Mouse (Mus musculus) lung, embryonic 15.5 days (tissue): ENCODE results near the gene Mrfap1. TPM values are rescaled to one million over a fixed set of nuclear protein-coding genes. Genes with fewer than 3 reads are reported as not detected.
A peak's percentile ranks its signal among the peaks of the same experiment; 100 is the strongest.

ENCODE experiments used
- ATAC-seq: fragments of 200-750 bp; cut with Nextera tagmentation; 2 replicates; pipeline ENCODE4 v1.8.0; 2017; ENCODE audit warnings: moderate number of reproducible peaks, borderline replicate concordance; ENCODE audit not compliant: low FRiP score, low TSS enrichment; ENCODE audit errors: extremely low read depth
- H3K27ac ChIP-seq: fragments of 300-500 bp; sonication (generic); 2 replicates; pipeline ENCODE4 v1.5.1; 2015; ENCODE audit warnings: moderate library complexity, mild to moderate bottlenecking, inconsistent platforms
- H3K27me3 ChIP-seq: fragments of 300-500 bp; sonication (generic); 2 replicates; pipeline ENCODE4 v1.6.1; 2015; ENCODE audit warnings: inconsistent platforms
- H3K36me3 ChIP-seq: fragments of 300-500 bp; sonication (generic); 2 replicates; pipeline ENCODE4 v1.6.1; 2015; ENCODE audit warnings: inconsistent platforms
- H3K4me1 ChIP-seq: fragments of 300-500 bp; sonication (generic); 2 replicates; pipeline ENCODE4 v1.6.1; 2015; ENCODE audit warnings: inconsistent platforms
- H3K4me2 ChIP-seq: fragments of 300-500 bp; sonication (generic); 2 replicates; pipeline ENCODE4 v1.6.1; 2015; ENCODE audit warnings: inconsistent platforms, mild to moderate bottlenecking, moderate library complexity
- H3K4me3 ChIP-seq: fragments of 300-500 bp; sonication (generic); 2 replicates; pipeline ENCODE4 v1.5.1; 2015; ENCODE audit warnings: mild to moderate bottlenecking, inconsistent platforms
- H3K9ac ChIP-seq: fragments of 300-500 bp; sonication (generic); 2 replicates; pipeline ENCODE4 v1.6.1; 2015; ENCODE audit warnings: inconsistent platforms
- H3K9me3 ChIP-seq: fragments of 300-500 bp; sonication (generic); 2 replicates; pipeline ENCODE4 v1.6.1; 2016; ENCODE audit warnings: inconsistent platforms
- WGBS: fragments of 180-500 bp; shearing (Covaris S2); methylation state at CpG from one replicate; pipeline ENCODE4 v1.1.7; 2015; 5-methylcytosine and 5-hydroxymethylcytosine counted together
- polyA plus RNA-seq: library from polyadenylated mRNA; unstranded; fragments of >200 nt; fragmentation: Nextera tagmentation; extraction: Ambion mirVana; gene quantifications from 2 replicates; pipeline ENCODE4 v1.2.1, GENCODE M21; 2015

Mrfap1 gene
- polyA plus RNA-seq, 1 experiment from 2014 or later = 476 TPM

- Histone ChIP-seq H3K9me3 (no peaks in the 10 kb centered on the region), H3K9ac (no peak overlapping the region), H3K27me3 (no peaks in the 10 kb centered on the region), H3K27ac (no peak overlapping the region), H3K4me1 (no peaks in the 10 kb centered on the region), H3K4me3 (no peak overlapping the region), H3K4me2 (no peak overlapping the region), H3K36me3 (no peaks in the 10 kb centered on the region)
- WGBS = 88% methylated on average over 1 of the region's 2 CpGs
- ATAC-seq = no peak
Measured at GRCm38 (mm10) chr5:36778901-36779300, 17.7 kb downstream of the Mrfap1 start.

GRCm38 (mm10) chr5:36777186-36777585, 19.4 kb downstream of the Mrfap1 start:
- H3K4me2 ChIP-seq = no peak overlapping the region
- H3K9ac ChIP-seq = no peak overlapping the region
- no peak overlapping the region for H3K4me3 ChIP-seq
- no peaks in the 10 kb centered on the region for H3K27me3 ChIP-seq
- no peaks in the 10 kb centered on the region for H3K4me1 ChIP-seq
- no peak overlapping the region for H3K27ac ChIP-seq
- H3K9me3 ChIP-seq = no peaks in the 10 kb centered on the region
- H3K36me3 ChIP-seq = no peaks in the 10 kb centered on the region
- 6% methylated on average over 2 of the region's 2 CpGs for WGBS
- ATAC-seq = no peak

GRCm38 (mm10) chr5:36776021-36776575, 20.5 kb downstream of the Mrfap1 start:
- Histone ChIP-seq H3K9me3 (no peaks in the 10 kb centered on the region), H3K4me2 (no peak overlapping the region), H3K27me3 (no peaks in the 10 kb centered on the region), H3K36me3 (no peaks in the 10 kb centered on the region), H3K4me3 (no peak overlapping the region), H3K9ac (no peak overlapping the region), H3K4me1 (no peaks in the 10 kb centered on the region), H3K27ac (no peak overlapping the region)
- ATAC-seq = no peak
- WGBS = 27% methylated on average over 9 of the region's 9 CpGs

GRCm38 (mm10) chr5:36775317-36775716, 21.3 kb downstream of the Mrfap1 start:
- no peak overlapping the region for H3K27ac ChIP-seq
- no peak overlapping the region for H3K4me2 ChIP-seq
- H3K4me1 ChIP-seq = no peaks in the 10 kb centered on the region
- WGBS = 70% methylated on average over 2 of the region's 2 CpGs
- no peaks in the 10 kb centered on the region for H3K27me3 ChIP-seq
- H3K36me3 ChIP-seq = no peaks in the 10 kb centered on the region
- no peak overlapping the region for H3K9ac ChIP-seq
- H3K9me3 ChIP-seq = no peaks in the 10 kb centered on the region
- no peak for ATAC-seq
- no peak overlapping the region for H3K4me3 ChIP-seq

- no peak for ATAC-seq
- no peaks in the 10 kb centered on the region for H3K27me3 ChIP-seq
- H3K4me1 ChIP-seq = no peaks in the 10 kb centered on the region
- no peak overlapping the region for H3K27ac ChIP-seq
- no peak overlapping the region for H3K9ac ChIP-seq
- no peaks in the 10 kb centered on the region for H3K9me3 ChIP-seq
- no peak overlapping the region for H3K4me2 ChIP-seq
- WGBS = 88% methylated on average over 5 of the region's 5 CpGs
- no peak overlapping the region for H3K4me3 ChIP-seq
- no peaks in the 10 kb centered on the region for H3K36me3 ChIP-seq
Measured at GRCm38 (mm10) chr5:36772586-36772985, 24.0 kb downstream of the Mrfap1 start.

GRCm38 (mm10) chr5:36769603-36770002, 27.0 kb downstream of the Mrfap1 start:
- Histone ChIP-seq H3K4me2 (no peak overlapping the region), H3K4me3 (no peak overlapping the region), H3K9ac (no peak overlapping the region), H3K4me1 (no peaks in the 10 kb centered on the region), H3K9me3 (no peaks in the 10 kb centered on the region), H3K27me3 (no peaks in the 10 kb centered on the region), H3K36me3 (no peaks in the 10 kb centered on the region), H3K27ac (no peak overlapping the region)
- no peak for ATAC-seq
- WGBS = 50% methylated on average over 3 of the region's 3 CpGs

GRCm38 (mm10) chr5:36766958-36767703, 29.4 kb downstream of the Mrfap1 start:
- ATAC-seq = no peak
- no peak overlapping the region for H3K9ac ChIP-seq
- no peak overlapping the region for H3K4me2 ChIP-seq
- no peaks in the 10 kb centered on the region for H3K9me3 ChIP-seq
- no peaks in the 10 kb centered on the region for H3K36me3 ChIP-seq
- H3K4me1 ChIP-seq = no peaks in the 10 kb centered on the region
- no peaks in the 10 kb centered on the region for H3K27me3 ChIP-seq
- H3K4me3 ChIP-seq = no peak overlapping the region
- 29% methylated on average over 10 of the region's 10 CpGs for WGBS
- H3K27ac ChIP-seq = no peak overlapping the region

GRCm38 (mm10) chr5:36759848-36760247, 36.7 kb downstream of the Mrfap1 start:
- no peak for ATAC-seq
- Histone ChIP-seq H3K27ac (no peak overlapping the region), H3K4me1 (no peaks in the 10 kb centered on the region), H3K36me3 (no peaks in the 10 kb centered on the region), H3K4me3 (no peak overlapping the region), H3K9ac (no peak overlapping the region), H3K27me3 (no peaks in the 10 kb centered on the region), H3K9me3 (no peaks in the 10 kb centered on the region), H3K4me2 (no peak overlapping the region)
- 23% methylated on average over 4 of the region's 4 CpGs for WGBS

- 61% methylated on average over 5 of the region's 5 CpGs for WGBS
- no peaks in the 10 kb centered on the region for H3K4me1 ChIP-seq
- H3K4me2 ChIP-seq = no peak overlapping the region
- no peak overlapping the region for H3K27ac ChIP-seq
- H3K36me3 ChIP-seq = no peaks in the 10 kb centered on the region
- no peak overlapping the region for H3K9ac ChIP-seq
- no peak overlapping the region for H3K4me3 ChIP-seq
- no peak for ATAC-seq
- H3K27me3 ChIP-seq = no peaks in the 10 kb centered on the region; the same call in 1 of the 2 replicates
- H3K9me3 ChIP-seq = no peaks in the 10 kb centered on the region
Measured at GRCm38 (mm10) chr5:36757033-36757432, 39.5 kb downstream of the Mrfap1 start.

GRCm38 (mm10) chr5:36750119-36751078, 46.2 kb downstream of the Mrfap1 start:
- ATAC-seq = no peak
- H3K4me2 ChIP-seq = no peak overlapping the region
- H3K27me3 ChIP-seq = no peaks in the 10 kb centered on the region; the same call in 1 of the 2 replicates
- no peak overlapping the region for H3K4me3 ChIP-seq
- no peak overlapping the region for H3K27ac ChIP-seq
- H3K9ac ChIP-seq = no peak overlapping the region
- 71% methylated on average over 9 of the region's 9 CpGs for WGBS
- peaks cover 17% of the 10 kb centered on the region for H3K4me1 ChIP-seq
- no peaks in the 10 kb centered on the region for H3K9me3 ChIP-seq
- H3K36me3 ChIP-seq = no peaks in the 10 kb centered on the region

GRCm38 (mm10) chr5:36748536-36749061, 48.0 kb downstream of the Mrfap1 start, which contains the start of gene Bloc1s4:
Bloc1s4 (minus strand) TSS chr5:36748650.
- Histone ChIP-seq H3K9ac (peak within 1 kb of the TSS; percentile 77), H3K9me3 (no peaks in the 10 kb centered on the region), H3K27me3 (no peaks in the 10 kb centered on the region; the same call in 1 of the 2 replicates), H3K36me3 (no peaks in the 10 kb centered on the region), H3K4me2 (peak within 1 kb of the TSS; percentile 76), H3K27ac (no peak within 1 kb of the TSS), H3K4me3 (peak within 1 kb of the TSS; percentile 96), H3K4me1 (peaks cover 17% of the 10 kb centered on the region)
- peak; percentile 92 for ATAC-seq
- WGBS = 3% methylated on average over 31 of the region's 31 CpGs
